Mouse (Mus musculus): ENCODE data around the gene Osbpl2.

The Osbpl2 gene

GRCm38 (mm10) chr2:180148551-180148950 is 29.4 kb downstream of the Osbpl2 start:
- WGBS: 73% methylated on average over 9 of the region's 9 CpGs

- WGBS: 52% methylated on average over 3 of the region's 3 CpGs
Observed at GRCm38 (mm10) chr2:180154796-180155195, 35.7 kb downstream of the Osbpl2 start.

- 84% methylated on average over 3 of the region's 3 CpGs for WGBS
Observed at GRCm38 (mm10) chr2:180158627-180159026, 39.5 kb downstream of the Osbpl2 start.

GRCm38 (mm10) chr2:180165855-180166254 is 46.7 kb downstream of the Osbpl2 start:
- WGBS: 75% methylated on average over 2 of the region's 2 CpGs

GRCm38 (mm10) chr2:180166869-180167268 is 47.8 kb downstream of the Osbpl2 start:
- WGBS: 88% methylated on average over 2 of the region's 2 CpGs

GRCm38 (mm10) chr2:180170151-180170805 is 51.2 kb downstream of the Osbpl2 start:
- WGBS: 47% methylated on average over 11 of the region's 11 CpGs

GRCm38 (mm10) chr2:180170806-180171521 is 51.9 kb downstream of the Osbpl2 start, which contains the start of gene Adrm1:
Adrm1 (plus strand) TSS chr2:180171485.
- WGBS: 4% methylated on average over 41 of the region's 41 CpGs

- WGBS: under 1% methylated on average over 75 of the region's 80 CpGs
Observed at GRCm38 (mm10) chr2:180171522-180172070, 52.5 kb downstream of the Osbpl2 start.

- 2% methylated on average over 9 of the region's 9 CpGs for WGBS
Observed at GRCm38 (mm10) chr2:180172152-180172551, 53.0 kb downstream of the Osbpl2 start.

GRCm38 (mm10) chr2:180173163-180173562 is 54.1 kb downstream of the Osbpl2 start:
- 65% methylated on average over 4 of the region's 4 CpGs for WGBS

GRCm38 (mm10) chr2:180173711-180174110 is 54.6 kb downstream of the Osbpl2 start:
- WGBS: 70% methylated on average over 8 of the region's 8 CpGs

GRCm38 (mm10) chr2:180174121-180174520 is 55.0 kb downstream of the Osbpl2 start:
- WGBS: 87% methylated on average over 5 of the region's 5 CpGs

- WGBS: 90% methylated on average over 7 of the region's 7 CpGs
Observed at GRCm38 (mm10) chr2:180175725-180176124, 56.6 kb downstream of the Osbpl2 start.

- WGBS: 63% methylated on average over 9 of the region's 9 CpGs
Observed at GRCm38 (mm10) chr2:180181542-180181941, 62.4 kb downstream of the Osbpl2 start.

GRCm38 (mm10) chr2:180184011-180184751 is 65.1 kb downstream of the Osbpl2 start:
- WGBS: 75% methylated on average over 24 of the region's 24 CpGs

- 72% methylated on average over 6 of the region's 6 CpGs for WGBS
Observed at GRCm38 (mm10) chr2:180184752-180185109, 65.6 kb downstream of the Osbpl2 start.

GRCm38 (mm10) chr2:180185686-180186085 is 66.6 kb downstream of the Osbpl2 start:
- 91% methylated on average over 14 of the region's 14 CpGs for WGBS

- WGBS: 61% methylated on average over 11 of the region's 11 CpGs
Observed at GRCm38 (mm10) chr2:180187362-180187761, 68.3 kb downstream of the Osbpl2 start.

- WGBS: 74% methylated on average over 8 of the region's 12 CpGs
Observed at GRCm38 (mm10) chr2:180196610-180197322, 77.7 kb downstream of the Osbpl2 start.

- WGBS: 69% methylated on average over 10 of the region's 10 CpGs
Observed at GRCm38 (mm10) chr2:180197323-180198037, 78.4 kb downstream of the Osbpl2 start.

- WGBS: 90% methylated on average over 10 of the region's 10 CpGs
Observed at GRCm38 (mm10) chr2:180198782-180199181, 79.7 kb downstream of the Osbpl2 start.

All from cerebral cortex, adult 2 months (tissue).